Mouse (Mus musculus) erythroblast, embryonic 14.5 days (primary cell): ENCODE results near the gene Spo11.

ENCODE experiments used
- GATA1 ChIP-seq: IDR thresholded peaks from 2 replicates; pipeline ENCODE4 v1.6.1; 2012; ENCODE audit warnings: low read length, inconsistent platforms, mixed read lengths
- TAL1 ChIP-seq: IDR thresholded peaks from 3 replicates; pipeline ENCODE4 v1.6.1; 2012; ENCODE audit warnings: low read length, inconsistent platforms, mixed read lengths

- TF ChIP-seq TAL1 (no peak), GATA1 (no peak)
Measured at GRCm38 (mm10) chr2:172949051-172949450, 28.4 kb upstream of the Spo11 start.
